Mouse (Mus musculus) heart, postnatal 0 days (tissue): Measurements from ENCODE around the gene Kctd11.

Experiments used
- CTCF ChIP-seq: IDR thresholded peaks from 2 replicates; pipeline ENCODE4 v1.5.1; 2016; ENCODE audit warnings: antibody characterized with exemption, control low read depth, low read depth
- EP300 ChIP-seq: IDR thresholded peaks from 2 replicates; pipeline ENCODE4 v1.6.1; 2016; ENCODE audit warnings: antibody characterized with exemption, low read depth

DNA sequence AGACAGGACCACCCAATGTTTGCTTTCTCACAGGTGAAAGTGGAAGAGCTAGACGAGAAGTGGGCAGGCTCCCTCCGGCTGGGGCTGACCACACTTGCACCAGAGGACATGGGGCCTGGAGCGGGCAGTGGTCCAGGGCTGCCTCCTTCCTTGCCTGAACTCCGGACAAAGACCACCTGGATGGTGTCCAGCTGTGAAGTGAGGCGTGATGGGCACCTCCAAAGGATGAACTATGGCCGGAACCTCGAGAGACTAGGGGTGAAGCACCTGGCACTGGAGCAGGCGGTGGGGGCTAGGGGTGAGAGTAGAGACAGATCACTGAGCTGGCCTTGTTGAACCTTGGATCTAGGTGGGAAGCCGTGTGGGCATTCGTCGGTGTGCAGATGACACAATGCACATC lies 27.4 kb upstream of the Kctd11 start:
- TF ChIP-seq CTCF (no peak), EP300 (no peak)
